Mouse (Mus musculus) brain, adult 2 months (tissue): ENCODE data around the gene Myh10.
A peak's percentile ranks its signal among the peaks of the same experiment; 100 is the strongest.
"Not testable (repeated sequence)": the region's sequence is repeated elsewhere in the genome, so short reads cannot be mapped to it uniquely, and the experiment has no call there.

Experiments used
- DNase-seq: peaks from one replicate; pipeline ENCODE4 v3.0.0; 2011; ENCODE audit warnings: low read depth, low spot score

Myh10 gene

DNA sequence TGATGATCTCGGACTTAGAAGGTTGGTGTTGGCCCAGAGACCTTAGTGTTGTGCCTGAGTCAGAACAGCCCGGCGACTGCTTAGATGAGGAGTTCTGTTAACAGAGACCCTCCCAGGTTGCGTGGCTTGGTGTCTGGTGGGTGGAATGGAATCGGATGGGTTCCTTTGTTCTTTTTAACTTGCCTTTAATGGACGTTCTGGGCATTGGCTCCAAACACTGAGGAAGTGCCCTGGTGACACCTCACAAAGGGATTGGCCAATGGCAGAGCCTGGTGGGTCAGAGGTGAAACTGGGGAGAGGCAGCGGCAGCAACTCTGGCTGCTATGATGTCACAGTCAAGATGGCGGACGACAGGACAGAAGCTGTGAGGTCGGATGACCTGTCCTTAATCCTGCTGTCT, 99.4 kb downstream of the Myh10 start:
- no peak for DNase-seq

DNA sequence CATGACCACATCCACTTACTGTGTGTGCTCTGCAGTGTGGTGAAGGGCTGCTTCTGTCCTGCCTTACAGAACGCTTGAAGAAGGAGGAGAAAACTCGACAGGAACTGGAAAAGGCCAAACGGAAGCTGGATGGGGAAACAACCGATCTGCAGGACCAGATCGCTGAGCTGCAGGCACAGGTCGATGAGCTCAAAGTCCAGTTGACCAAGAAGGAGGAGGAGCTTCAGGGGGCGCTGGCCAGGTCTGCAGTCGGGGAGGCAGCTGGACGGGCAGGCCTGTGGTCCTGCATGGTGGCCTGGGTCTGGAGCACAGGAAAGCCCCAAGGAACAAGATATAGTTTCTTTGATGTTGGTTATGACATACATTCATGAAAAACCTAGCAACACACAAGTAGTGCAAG, 100.4 kb downstream of the Myh10 start:
- DNase-seq, result no peak

- DNase-seq, result no peak
Observed at GRCm38 (mm10) chr11:68798258-68798657, 106.9 kb downstream of the Myh10 start.

DNA sequence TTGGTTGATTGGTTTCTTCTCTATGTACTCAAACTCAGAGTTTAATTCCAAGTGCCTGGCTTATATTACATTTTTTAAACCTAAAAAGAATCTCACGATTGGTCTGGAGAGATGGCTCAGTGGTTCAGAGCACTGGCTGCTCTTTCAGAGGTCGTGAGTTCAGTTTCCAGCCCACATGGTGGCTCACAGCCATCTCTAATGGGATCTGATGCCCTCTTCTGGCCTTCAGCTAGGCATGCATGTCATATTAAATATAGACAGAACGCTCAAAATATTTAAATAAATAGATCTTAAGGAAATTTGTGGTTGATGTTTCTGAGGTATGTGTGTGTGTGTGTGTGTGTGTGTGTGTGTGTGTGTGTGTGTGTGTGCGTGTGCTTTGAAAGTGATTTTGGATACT, 113.8 kb downstream of the Myh10 start:
- DNase-seq, result peak; percentile 77

DNA sequence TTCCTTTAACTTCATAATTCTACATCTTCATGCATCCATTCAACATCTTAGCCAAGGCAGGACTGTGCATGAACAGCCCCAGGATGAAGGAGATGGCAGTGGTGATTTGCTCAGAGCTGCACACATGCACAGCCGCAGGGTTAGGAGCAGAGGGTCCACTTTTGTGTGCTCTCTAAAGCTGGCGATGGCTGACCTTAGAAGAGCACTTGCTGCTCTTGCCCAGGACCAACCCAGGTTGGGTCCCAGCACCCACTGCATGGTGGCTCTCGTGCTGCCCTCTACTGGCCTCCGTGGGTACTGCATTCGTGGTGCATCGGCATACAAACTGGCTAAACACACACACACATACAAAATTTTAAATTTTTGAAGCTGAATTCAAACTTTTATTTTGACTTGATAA, 116.4 kb downstream of the Myh10 start:
- DNase-seq, result peak; percentile 82

DNA sequence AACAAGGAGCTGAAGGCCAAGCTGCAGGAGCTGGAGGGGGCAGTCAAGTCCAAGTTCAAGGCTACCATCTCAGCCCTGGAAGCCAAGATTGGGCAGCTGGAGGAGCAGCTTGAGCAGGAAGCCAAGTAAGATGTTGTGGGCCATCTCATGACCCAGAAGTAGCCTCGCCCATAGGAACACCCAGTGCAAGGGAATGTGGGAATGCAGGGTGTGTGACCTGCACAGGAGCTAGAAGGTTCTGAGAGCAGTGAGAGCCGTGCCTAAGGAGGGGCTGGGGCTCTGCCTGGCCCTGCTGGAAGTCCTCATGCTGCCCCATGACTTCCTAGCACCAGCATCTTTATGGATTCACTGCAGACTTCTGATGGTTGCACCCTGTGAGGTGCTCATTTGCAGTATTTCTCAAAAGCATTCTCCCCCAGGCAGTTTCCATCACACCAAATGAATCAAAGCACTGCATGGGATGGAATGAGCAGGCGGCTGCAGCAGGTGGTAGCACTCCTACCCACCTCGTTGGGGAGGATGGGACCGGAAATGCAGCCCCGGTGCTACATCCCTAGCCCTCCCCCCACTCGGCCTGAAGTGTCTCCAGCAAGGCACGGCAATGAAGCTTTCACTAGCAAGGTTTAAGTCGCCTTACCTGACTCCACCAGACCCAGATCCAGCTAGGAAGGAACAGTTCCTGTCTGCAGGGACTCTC, 120.7 kb downstream of the Myh10 start:
- peak; percentile 50 for DNase-seq

GRCm38 (mm10) chr11:68818416-68818815, 127.1 kb downstream of the Myh10 start:
- no peak for DNase-seq

GRCm38 (mm10) chr11:68819226-68819805, 128.0 kb downstream of the Myh10 start:
- DNase-seq, result peak; percentile 78

DNA sequence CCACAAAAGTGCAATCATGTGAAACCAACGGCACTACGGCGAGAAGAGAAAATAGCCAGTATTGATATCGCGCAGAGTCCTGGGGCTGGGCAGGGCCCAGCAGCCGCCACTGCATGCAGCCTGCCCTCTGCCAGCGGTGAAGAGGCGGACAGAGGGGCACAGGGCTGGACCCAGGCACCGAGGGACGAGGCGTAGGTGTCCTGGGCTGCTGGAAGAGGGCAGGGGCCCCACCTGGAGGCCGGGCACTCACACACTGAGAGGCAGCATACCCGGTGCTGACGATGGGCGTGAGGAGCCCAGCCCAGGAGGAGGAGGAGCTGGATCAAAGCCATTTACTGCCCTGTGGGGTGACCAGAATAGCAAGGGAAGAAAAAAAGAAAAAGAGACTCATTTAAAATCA, 131.0 kb downstream of the Myh10 start:
- DNase-seq, result no peak

DNA sequence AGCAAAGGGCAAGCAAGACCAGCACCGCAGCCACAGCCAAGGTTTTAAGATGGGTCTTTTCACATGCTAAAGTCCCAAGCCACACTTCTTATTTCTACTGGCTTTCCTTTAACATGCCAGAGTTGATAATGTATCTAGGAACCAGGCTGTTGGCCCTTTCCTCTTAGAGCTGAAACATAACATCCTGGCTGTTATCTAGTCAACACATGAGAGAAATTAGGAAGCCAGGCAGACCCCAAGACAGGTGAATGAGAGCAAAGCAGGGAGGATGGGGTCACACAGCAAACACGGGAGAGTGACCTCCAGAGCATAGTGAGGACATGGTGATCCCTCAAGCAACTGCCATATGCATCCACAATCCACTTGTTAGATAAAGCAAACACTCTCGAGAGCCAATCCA, 135.4 kb downstream of the Myh10 start:
- no peak for DNase-seq

- not testable (repeated sequence) for DNase-seq
Observed at GRCm38 (mm10) chr11:68831580-68831979, 140.2 kb downstream of the Myh10 start.

DNA sequence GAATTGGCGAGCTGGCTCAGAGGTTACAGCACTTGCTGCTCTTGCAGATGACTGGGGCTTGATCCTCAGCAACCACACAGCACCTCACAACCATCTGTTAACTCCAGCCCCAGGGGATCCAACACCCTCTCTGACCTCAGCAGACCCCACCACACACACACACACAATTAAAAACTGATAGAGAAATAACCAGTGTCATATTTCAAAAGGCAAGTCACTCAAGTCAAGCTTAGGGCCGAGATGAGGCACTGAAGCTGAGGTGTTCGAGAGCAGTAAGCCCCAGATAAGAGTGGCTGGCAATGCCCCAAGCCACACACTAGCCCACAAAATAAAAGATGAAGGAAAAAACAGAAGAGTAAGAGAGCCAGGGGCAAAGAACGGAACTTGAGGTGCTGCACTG, 141.4 kb downstream of the Myh10 start:
- no peak for DNase-seq

- no peak for DNase-seq
Observed at GRCm38 (mm10) chr11:68833593-68833992, 142.2 kb downstream of the Myh10 start.

- DNase-seq, result no peak
Observed at GRCm38 (mm10) chr11:68835034-68835433, 143.7 kb downstream of the Myh10 start.

DNA sequence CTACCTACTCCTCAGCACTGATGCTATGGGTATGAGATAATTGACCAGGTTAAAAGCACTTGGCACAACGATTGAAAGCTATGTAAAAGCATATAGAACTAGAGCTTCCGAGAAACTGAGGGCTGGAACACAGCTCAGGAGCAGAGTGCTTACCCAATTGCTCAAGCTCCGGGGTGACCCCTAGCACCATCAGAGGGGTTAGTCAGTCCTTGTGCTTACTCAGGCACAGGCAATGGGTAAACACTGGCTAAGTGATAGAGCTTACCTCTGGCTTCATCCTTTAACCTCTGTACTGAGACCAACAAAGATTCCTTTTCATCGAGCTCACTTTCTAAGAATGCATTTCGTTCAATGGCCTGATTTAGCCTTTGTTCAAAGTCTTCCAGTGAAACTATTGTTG, 148.2 kb downstream of the Myh10 start:
- no peak for DNase-seq

- no peak for DNase-seq
Observed at GRCm38 (mm10) chr11:68850862-68851261, 159.5 kb downstream of the Myh10 start.

DNA sequence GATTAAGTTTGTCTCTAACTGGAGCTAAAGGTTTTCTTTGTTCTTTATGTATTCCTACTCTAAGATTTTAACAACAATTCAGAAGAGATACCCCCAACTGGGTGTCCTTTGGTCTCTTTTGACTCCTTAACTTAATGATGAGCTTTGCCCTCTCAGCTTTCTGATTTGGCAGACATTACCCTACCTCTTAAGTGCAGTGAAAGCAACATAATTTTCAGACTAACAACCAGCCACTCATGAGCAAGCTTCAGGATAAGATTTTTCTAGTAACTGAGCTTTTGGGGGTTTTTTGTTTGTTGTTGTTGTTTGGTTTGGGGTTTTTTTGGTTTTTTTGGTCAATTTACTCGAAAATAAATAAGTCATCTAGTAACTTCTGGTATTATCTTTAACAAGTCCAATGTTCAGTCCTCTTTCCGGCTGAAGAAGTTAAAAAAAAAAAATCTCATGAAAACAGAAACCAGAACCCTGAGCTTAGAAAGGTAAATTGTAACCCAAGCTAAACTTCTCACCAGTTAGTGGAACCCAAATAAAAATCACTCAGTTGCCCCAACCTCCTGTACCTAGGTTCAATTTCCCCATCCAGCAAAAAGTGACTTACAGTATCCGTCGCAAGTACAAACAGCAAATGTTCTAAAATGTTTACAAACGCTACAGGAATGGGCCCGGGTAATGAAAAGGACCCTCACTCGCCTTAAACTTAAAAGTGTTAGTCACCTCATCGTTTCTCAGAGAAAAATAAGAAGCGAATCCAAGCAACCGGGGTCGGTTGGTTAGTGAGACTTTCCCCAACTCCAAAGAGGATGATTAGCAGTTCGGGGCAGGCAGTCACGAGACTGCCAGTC, 160.5 kb downstream of the Myh10 start:
- DNase-seq, result no peak

DNA sequence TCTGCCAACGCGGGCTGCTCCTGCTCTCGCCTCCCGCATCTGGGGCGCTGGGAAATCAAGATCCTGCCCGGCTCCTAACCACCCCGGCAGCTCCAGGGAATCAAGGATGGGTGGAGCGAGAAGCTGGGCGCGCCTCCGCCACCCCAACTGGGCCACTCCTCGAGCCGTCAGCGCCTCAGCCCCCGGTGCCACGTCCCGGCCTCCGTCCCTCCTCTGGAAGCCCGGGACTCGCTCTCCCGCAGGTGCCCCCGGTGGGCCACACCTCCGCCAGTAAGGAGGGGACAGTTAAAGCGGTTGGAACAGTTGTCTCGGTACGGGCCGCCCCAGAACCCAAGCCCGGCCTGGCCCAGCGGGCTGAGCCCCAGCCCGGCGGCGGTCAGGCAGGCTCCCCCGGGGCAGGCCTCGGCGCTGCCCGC, 161.1 kb downstream of the Myh10 start:
- DNase-seq, result peak; percentile 75

GRCm38 (mm10) chr11:68852932-68853409, 161.6 kb downstream of the Myh10 start:
- peak; percentile 99 for DNase-seq

DNA sequence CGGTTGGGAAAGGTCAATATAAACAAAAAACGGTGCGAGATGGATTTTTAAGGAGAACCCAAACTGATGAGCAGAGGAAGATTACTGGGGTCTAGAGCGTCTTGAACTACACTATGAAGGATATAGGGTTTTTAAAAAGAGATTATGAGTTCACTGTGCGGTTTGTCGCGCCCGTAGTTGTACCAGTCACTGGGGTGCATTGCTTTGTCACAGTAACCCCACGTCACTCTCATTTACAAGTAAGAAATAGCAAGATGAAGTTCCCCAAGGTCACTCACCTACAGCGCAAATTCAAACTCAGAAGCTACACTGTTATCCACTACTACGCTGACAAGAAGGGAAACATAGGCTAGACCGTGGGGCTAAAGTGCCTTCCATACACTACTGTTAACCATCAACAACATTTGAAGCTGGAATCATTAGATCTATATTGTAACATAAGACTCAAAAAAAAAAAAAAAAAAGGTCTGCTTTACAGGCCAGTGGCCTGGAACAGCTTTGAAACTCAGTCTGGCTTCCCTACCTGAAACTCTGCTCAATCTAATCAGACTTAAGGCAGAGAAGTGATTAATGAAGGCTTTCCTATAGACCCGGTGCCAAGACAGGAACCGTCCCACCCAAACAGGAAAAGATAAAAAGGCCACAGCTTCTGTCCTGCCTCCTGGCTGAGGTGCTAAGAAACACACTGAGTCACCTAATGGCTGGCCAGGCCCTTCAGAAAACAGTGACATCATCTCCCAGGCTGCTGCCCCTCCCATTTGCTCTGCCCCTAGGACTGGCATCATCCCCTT, 162.4 kb downstream of the Myh10 start:
- peak; percentile 18 for DNase-seq

DNA sequence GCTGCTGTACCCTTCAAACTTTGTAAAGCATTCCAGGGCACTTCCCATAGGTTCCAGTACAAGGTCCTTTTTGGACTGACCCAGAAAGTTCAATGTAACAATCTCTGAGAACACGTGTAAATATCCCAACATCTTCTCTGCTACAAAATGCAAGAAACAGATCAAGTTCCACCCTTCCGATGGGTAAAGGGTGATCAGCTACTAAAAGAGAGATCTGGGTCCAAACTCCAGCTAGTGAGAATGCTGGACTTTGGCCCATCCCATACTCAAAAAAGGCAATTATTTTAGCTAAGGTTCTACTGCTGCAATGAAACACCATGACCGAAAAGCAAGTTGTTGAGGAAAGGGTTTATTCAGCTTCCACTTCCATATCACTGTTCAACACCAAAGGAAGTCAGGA, 163.3 kb downstream of the Myh10 start:
- no peak for DNase-seq

DNA sequence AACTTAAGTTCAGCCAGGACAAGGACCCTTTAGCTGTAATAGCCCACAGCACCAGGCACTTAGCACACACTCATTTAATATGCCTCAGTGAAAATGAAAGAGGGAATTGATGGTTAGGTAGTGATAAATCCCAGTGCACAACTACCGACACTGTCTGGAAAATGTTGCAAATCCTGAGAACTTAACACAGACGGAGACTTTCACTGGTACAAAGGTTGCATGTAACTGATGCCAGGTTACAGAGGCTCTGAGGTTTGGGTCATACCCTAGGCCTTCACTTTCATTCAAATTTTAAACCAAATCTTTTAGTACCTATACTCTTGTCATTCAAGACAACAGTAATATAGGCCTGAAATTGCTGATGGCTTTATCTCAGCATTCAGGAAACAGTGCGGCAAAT, 166.0 kb downstream of the Myh10 start:
- DNase-seq, result no peak
